Mouse (Mus musculus) midbrain, postnatal 0 days (tissue): ENCODE measurements around the gene Armc12. TPM values are rescaled to one million over a fixed set of nuclear protein-coding genes. Genes with fewer than 3 reads are reported as not detected.

Source experiments
- ATAC-seq: fragments of 200-750 bp; cut with Nextera tagmentation; 2 replicates; pipeline ENCODE4 v1.8.0; 2017; ENCODE audit warnings: moderate number of reproducible peaks, mild to moderate bottlenecking, moderate TSS enrichment, moderate library complexity; ENCODE audit not compliant: low FRiP score
- DNase-seq: peaks from one replicate; pipeline ENCODE4 v3.0.0-alpha.2; 2015; ENCODE audit warnings: low spot score
- H3K27ac ChIP-seq: fragments of 300-500 bp; sonication (generic); 2 replicates; pipeline ENCODE4 v1.5.1; 2014; ENCODE audit warnings: low read depth, mild to moderate bottlenecking, low read length, mixed read lengths
- H3K27me3 ChIP-seq: fragments of 300-500 bp; sonication (generic); 2 replicates; pipeline ENCODE4 v1.6.1; 2014; ENCODE audit warnings: low read length, control low read depth, mixed read lengths; ENCODE audit not compliant: insufficient read depth
- H3K36me3 ChIP-seq: fragments of 300-500 bp; sonication (generic); 2 replicates; pipeline ENCODE4 v1.6.1; 2014; ENCODE audit warnings: low read length, control low read depth, mixed read lengths; ENCODE audit not compliant: insufficient read depth
- H3K4me1 ChIP-seq: fragments of 300-500 bp; sonication (generic); 2 replicates; pipeline ENCODE4 v1.6.1; 2014; ENCODE audit warnings: mild to moderate bottlenecking, control low read depth, antibody characterized with exemption, low read length, mixed read lengths; ENCODE audit not compliant: insufficient read depth
- H3K4me2 ChIP-seq: fragments of 300-500 bp; sonication (generic); 2 replicates; pipeline ENCODE4 v1.6.1; 2014; ENCODE audit warnings: low read depth, mild to moderate bottlenecking, low read length, mixed read lengths; ENCODE audit not compliant: poor library complexity, severe bottlenecking
- H3K4me3 ChIP-seq: fragments of 300-500 bp; sonication (generic); 2 replicates; pipeline ENCODE4 v1.5.1; 2014; ENCODE audit warnings: low read depth, mild to moderate bottlenecking, low read length, moderate library complexity
- H3K9ac ChIP-seq: fragments of 300-500 bp; sonication (generic); replicated peaks from 2 replicates; pipeline ENCODE4 v1.6.1; 2014; ENCODE audit warnings: mild to moderate bottlenecking, low read length, moderate library complexity, mixed read lengths; ENCODE audit not compliant: poor library complexity, severe bottlenecking
- H3K9me3 ChIP-seq: fragments of 300-500 bp; sonication (generic); 2 replicates; pipeline ENCODE4 v1.6.1; 2016; ENCODE audit warnings: low read length, control low read depth
- CTCF ChIP-seq: IDR thresholded peaks from 2 replicates; pipeline ENCODE4 v1.5.1; 2016; ENCODE audit warnings: antibody characterized with exemption, mild to moderate bottlenecking
- WGBS: fragments of 180-500 bp; shearing (Covaris S2); extraction: QIAGEN DNeasy Blood & Tissue Kit; methylation state at CpG from one replicate; pipeline ENCODE4 v1.1.7; 2014; 5-methylcytosine and 5-hydroxymethylcytosine counted together
- polyA plus RNA-seq: library from polyadenylated mRNA; unstranded; fragments of >200 nt; fragmentation: Nextera tagmentation; extraction: Ambion mirVana; gene quantifications from 2 replicates; pipeline ENCODE4 v1.2.1, GENCODE M21; 2015
- total RNA-seq: library from RNA; depleted of rRNA; stranded (reverse); fragments of >200 nt; gene quantifications from 2 replicates; pipeline ENCODE4 v1.2.3, GENCODE M21; 2014

Gene Armc12
- total and polyA plus RNA-seq, 2 experiments from 2014 or later, result not detected

DNA sequence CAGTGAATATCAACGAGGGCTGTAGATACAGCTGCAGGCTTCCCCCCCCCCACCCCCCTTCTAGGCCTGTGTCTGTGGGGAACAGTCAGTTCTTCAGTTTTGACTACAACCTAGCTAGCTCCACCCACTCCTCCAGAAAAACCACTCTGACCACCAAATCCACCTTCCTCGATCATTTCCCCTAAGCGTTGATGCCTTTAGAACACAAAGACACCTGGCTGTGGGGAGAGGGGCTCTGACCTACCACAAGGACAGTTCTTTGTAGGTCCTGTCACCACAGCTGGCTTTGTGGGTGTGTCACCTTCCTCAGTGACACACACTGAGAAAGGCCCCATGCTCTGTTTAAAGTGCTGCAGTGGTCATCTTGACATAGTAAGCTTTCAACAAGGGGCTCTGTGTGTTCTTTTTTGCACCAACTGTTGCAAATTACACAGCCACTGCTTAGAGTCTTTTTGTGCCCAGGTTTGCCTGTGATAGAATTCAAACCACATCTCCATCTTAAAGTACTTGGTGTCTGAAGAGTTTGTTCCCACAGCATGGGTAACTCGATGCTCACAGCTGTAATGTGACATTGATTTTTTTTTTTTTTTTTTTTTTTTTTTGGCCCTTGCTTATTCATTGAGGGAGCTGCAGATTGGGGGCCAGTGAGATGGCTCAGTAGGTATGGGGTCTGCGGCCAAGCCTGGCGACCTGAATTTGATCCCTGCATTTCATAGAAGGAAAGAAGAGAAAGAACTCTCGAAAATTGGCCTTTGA lies 42.2 kb upstream of the Armc12 start:
- Histone ChIP-seq H3K27ac (no peak overlapping the region), H3K4me3 (no peak overlapping the region), H3K27me3 (no peaks in the 10 kb centered on the region), H3K4me1 (no peaks in the 10 kb centered on the region), H3K4me2 (no peak overlapping the region), H3K36me3 (no peaks in the 10 kb centered on the region), H3K9ac (no peak overlapping the region), H3K9me3 (no peaks in the 10 kb centered on the region)
- DNase-seq, result no peak
- WGBS, result 77% methylated on average over 7 of the region's 7 CpGs
- no peak for ATAC-seq
- no peak for TF ChIP-seq CTCF

DNA sequence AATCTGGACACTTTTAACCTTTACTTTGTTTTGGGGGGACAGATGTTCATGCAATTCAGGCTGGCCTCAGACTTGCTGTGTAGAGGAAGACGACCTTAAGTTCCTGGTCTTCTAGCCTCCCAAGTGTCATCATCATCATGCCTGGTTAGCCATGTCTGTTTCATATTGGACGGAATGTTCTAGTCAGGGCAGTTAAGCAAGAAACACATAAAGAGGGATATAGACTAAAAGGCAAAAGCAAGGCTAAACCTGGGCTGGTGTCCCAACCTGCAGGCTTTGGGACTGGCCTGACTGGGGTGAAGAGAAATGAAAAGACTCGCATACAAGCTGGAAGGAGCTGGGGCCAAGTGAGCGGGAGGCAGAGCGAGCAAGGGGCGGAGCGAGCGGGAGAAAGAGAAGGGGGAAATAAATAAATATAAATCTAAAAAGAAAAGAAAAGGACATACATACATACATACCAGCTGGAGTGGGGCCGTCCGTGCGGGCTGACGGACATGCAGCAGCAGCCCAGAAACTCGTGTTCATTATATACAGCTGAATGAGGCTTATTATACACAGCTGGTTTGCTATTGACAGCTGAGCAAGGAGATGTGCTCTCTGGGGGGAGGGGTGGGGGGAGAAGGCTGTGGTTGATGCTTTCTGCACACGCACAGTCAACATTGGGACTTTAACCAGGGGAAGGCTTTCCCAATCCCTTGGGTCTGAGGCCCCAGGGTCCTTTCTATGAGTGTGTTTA lies 39.4 kb upstream of the Armc12 start:
- no peak for TF ChIP-seq CTCF
- no peak overlapping the region for H3K4me2 ChIP-seq
- no peak overlapping the region for H3K27ac ChIP-seq
- 72% methylated on average over 14 of the region's 14 CpGs for WGBS
- no peaks in the 10 kb centered on the region for H3K27me3 ChIP-seq
- H3K4me3 ChIP-seq, result no peak overlapping the region
- no peak for DNase-seq
- no peaks in the 10 kb centered on the region for H3K9me3 ChIP-seq
- H3K4me1 ChIP-seq, result no peaks in the 10 kb centered on the region
- no peak for ATAC-seq
- H3K36me3 ChIP-seq, result no peaks in the 10 kb centered on the region
- no peak overlapping the region for H3K9ac ChIP-seq

- H3K27me3 ChIP-seq, result no peaks in the 10 kb centered on the region
- H3K9me3 ChIP-seq, result no peaks in the 10 kb centered on the region
- H3K36me3 ChIP-seq, result no peaks in the 10 kb centered on the region
- 95% methylated on average over 8 of the region's 8 CpGs for WGBS
- no peak overlapping the region for H3K27ac ChIP-seq
- no peak overlapping the region for H3K9ac ChIP-seq
- H3K4me1 ChIP-seq, result no peaks in the 10 kb centered on the region
- no peak for ATAC-seq
- H3K4me2 ChIP-seq, result no peak overlapping the region
- no peak overlapping the region for H3K4me3 ChIP-seq
- no peak for DNase-seq
- TF ChIP-seq CTCF, result no peak
Measured at GRCm38 (mm10) chr17:28495832-28496231, 34.8 kb upstream of the Armc12 start.

DNA sequence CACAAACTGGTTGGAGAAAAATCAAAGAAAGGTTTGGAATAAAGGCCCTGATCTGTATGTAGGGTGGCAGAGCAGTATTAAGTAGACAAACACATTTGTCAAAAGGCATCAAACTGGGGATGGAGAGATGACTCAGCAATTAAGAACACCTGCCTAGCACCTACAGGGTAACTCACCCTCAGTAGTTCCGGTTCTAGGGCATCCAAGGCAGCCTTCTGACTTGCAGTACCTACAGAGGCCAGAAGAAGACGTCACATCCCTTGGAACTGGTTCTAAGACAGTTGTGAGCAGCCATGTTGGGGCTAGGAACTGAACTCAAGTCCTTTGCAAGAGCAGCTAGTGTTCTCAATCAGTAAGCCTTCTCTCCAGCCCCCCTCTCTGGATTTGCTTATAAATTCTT lies 31.4 kb upstream of the Armc12 start:
- Histone ChIP-seq H3K9ac (no peak overlapping the region), H3K4me1 (no peaks in the 10 kb centered on the region), H3K27me3 (no peaks in the 10 kb centered on the region), H3K36me3 (no peaks in the 10 kb centered on the region), H3K27ac (no peak overlapping the region), H3K4me2 (no peak overlapping the region), H3K9me3 (no peaks in the 10 kb centered on the region), H3K4me3 (no peak overlapping the region)
- no peak for DNase-seq
- ATAC-seq, result no peak
- WGBS, result 74% methylated on average over 2 of the region's 2 CpGs
- no peak for TF ChIP-seq CTCF

- H3K27me3 ChIP-seq, result no peaks in the 10 kb centered on the region
- 79% methylated on average over 3 of the region's 3 CpGs for WGBS
- DNase-seq, result no peak
- H3K9ac ChIP-seq, result no peak overlapping the region
- no peak overlapping the region for H3K27ac ChIP-seq
- no peak overlapping the region for H3K4me3 ChIP-seq
- no peak for TF ChIP-seq CTCF
- H3K9me3 ChIP-seq, result no peaks in the 10 kb centered on the region
- no peaks in the 10 kb centered on the region for H3K4me1 ChIP-seq
- ATAC-seq, result no peak
- H3K4me2 ChIP-seq, result no peak overlapping the region
- H3K36me3 ChIP-seq, result no peaks in the 10 kb centered on the region
Measured at GRCm38 (mm10) chr17:28500465-28500864, 30.1 kb upstream of the Armc12 start.

GRCm38 (mm10) chr17:28502196-28502821 lies 28.3 kb upstream of the Armc12 start:
- Histone ChIP-seq H3K9ac (no peak overlapping the region), H3K9me3 (no peaks in the 10 kb centered on the region), H3K27me3 (no peaks in the 10 kb centered on the region), H3K4me3 (no peak overlapping the region), H3K27ac (no peak overlapping the region), H3K4me2 (no peak overlapping the region), H3K4me1 (no peaks in the 10 kb centered on the region), H3K36me3 (no peaks in the 10 kb centered on the region)
- WGBS, result 72% methylated on average over 7 of the region's 7 CpGs
- DNase-seq (no peak), ATAC-seq (no peak)
- no peak for TF ChIP-seq CTCF
